Mouse (Mus musculus) cerebellum, postnatal 4 days (tissue): Measurements from ENCODE around the gene Lrrk2.

Experiments used
- DNase-seq, 2 experiments: peaks; one replicate each; pipeline ENCODE4 v3.0.0; 2022; ENCODE audit warnings: low spot score in 2 of 2, mixed read lengths in 1 of 2

Gene Lrrk2

GRCm38 (mm10) chr15:91672645-91673568, at the start of gene Lrrk2:
Lrrk2 (plus strand) TSS chr15:91673175.
- peak; percentile 46 to 75 for DNase-seq

GRCm38 (mm10) chr15:91624475-91624874, 48.5 kb upstream of the Lrrk2 start:
- no peak for DNase-seq

GRCm38 (mm10) chr15:91629137-91629536, 43.8 kb upstream of the Lrrk2 start:
- DNase-seq = no peak

- no peak for DNase-seq
These were observed 40.5 kb upstream of the Lrrk2 start for GRCm38 (mm10) chr15:91632473-91632872.

- no peak for DNase-seq
These were observed 39.9 kb upstream of the Lrrk2 start for GRCm38 (mm10) chr15:91633051-91633450.

- no peak for DNase-seq
These were observed 39.2 kb upstream of the Lrrk2 start for GRCm38 (mm10) chr15:91633806-91634205.

GRCm38 (mm10) chr15:91634236-91634635, 38.7 kb upstream of the Lrrk2 start:
- no peak for DNase-seq

GRCm38 (mm10) chr15:91641631-91642030, 31.3 kb upstream of the Lrrk2 start:
- no peak for DNase-seq

GRCm38 (mm10) chr15:91642682-91643306, 30.2 kb upstream of the Lrrk2 start:
- no peak for DNase-seq

GRCm38 (mm10) chr15:91643632-91644348, 29.2 kb upstream of the Lrrk2 start:
- DNase-seq = no peak

- no peak for DNase-seq
These were observed 22.7 kb upstream of the Lrrk2 start for GRCm38 (mm10) chr15:91650270-91650669.

GRCm38 (mm10) chr15:91651493-91651892, 21.5 kb upstream of the Lrrk2 start:
- DNase-seq = no peak

GRCm38 (mm10) chr15:91658227-91658626, 14.7 kb upstream of the Lrrk2 start:
- DNase-seq = no peak

- no peak for DNase-seq
These were observed 12.5 kb upstream of the Lrrk2 start for GRCm38 (mm10) chr15:91660277-91661078.

- no peak for DNase-seq
These were observed 12.0 kb upstream of the Lrrk2 start for GRCm38 (mm10) chr15:91661079-91661369.

- no peak for DNase-seq
These were observed 8.3 kb upstream of the Lrrk2 start for GRCm38 (mm10) chr15:91664586-91665132.

GRCm38 (mm10) chr15:91665530-91665929, 7.4 kb upstream of the Lrrk2 start:
- DNase-seq = no peak

- DNase-seq = no peak
These were observed 1.8 kb upstream of the Lrrk2 start for GRCm38 (mm10) chr15:91671216-91671615.

- DNase-seq = no peak
These were observed 988 bp upstream of the Lrrk2 start for GRCm38 (mm10) chr15:91671987-91672386.

GRCm38 (mm10) chr15:91673569-91673905, 562 bp downstream of the Lrrk2 start:
- no peak for DNase-seq

- DNase-seq = no peak
These were observed 7.1 kb downstream of the Lrrk2 start for GRCm38 (mm10) chr15:91680116-91680515.
